Mouse (Mus musculus): ENCODE data around the gene Stxbp3. TPM values are rescaled to one million over a fixed set of nuclear protein-coding genes. Genes with fewer than 3 reads are reported as not detected.

Gene Stxbp3
- polyA plus RNA-seq, 1 experiment from 2014 or later, result 32.1 TPM

DNA sequence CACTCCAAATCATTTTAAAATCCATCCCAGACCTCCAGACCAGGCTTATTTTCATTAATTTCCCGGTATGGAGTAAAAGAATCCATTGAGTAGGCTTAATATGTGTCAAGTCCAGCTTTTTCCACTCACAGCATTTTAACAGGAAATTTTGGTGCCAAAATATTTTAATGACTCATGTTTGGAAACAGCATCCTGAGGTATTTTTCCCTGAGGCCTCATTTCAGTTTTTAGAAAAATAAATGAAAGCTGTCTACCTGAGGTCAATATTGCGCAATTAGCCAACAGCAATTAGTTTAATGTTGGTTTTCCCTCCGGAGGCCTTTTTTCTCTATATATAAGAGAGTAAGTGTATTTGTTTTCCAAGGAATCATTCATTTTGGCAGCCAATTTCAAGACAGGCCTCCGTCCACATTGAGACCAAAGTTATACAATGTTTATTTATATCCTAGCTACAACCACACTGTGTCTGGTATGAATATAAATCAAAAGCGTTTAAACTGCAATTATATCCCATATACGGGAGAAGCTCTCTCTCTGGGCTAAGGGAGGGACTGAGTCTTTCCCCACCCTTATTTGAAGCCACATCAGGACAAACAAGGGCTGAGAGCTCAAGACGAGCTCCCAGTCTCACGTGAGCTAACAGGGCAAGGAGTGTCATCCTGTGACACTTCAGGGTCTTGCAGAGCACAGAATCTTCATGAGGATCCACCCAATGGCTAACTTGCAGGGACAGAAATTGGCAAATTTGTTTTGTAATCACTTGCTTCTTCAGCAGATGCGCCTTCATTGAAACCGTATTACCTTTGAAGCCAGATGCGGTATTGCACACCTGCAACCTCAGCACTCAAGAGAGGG is 80.5 kb downstream of the Stxbp3 start:
- ATAC-seq (ENCODE audit: low FRiP score, low TSS enrichment), result peak; percentile 74; the same call in 1 of the 2 replicates
- no peak overlapping the region for H3K4me3 ChIP-seq (ENCODE audit: low read length)
- no peaks in the 10 kb centered on the region for H3K27me3 ChIP-seq (ENCODE audit: control insufficient read depth, insufficient read depth, low read length)
- no peak overlapping the region for H3K4me2 ChIP-seq (replicated peaks; ENCODE audit: low read depth, low read length)
- H3K9ac ChIP-seq (ENCODE audit: low read depth, low read length), result no peak overlapping the region
- H3K27ac ChIP-seq (ENCODE audit: low read depth, low read length), result no peak overlapping the region
- WGBS, result 61% methylated on average over 11 of the region's 11 CpGs
- H3K9me3 ChIP-seq (ENCODE audit: control insufficient read depth, low read length), result no peaks in the 10 kb centered on the region
- H3K4me1 ChIP-seq (ENCODE audit: control insufficient read depth, insufficient read depth, low read length), result 0 out of 2 replicates have a peak, but pooled peaks cover 2% of the 10 kb centered on the region
- H3K36me3 ChIP-seq (ENCODE audit: control insufficient read depth, insufficient read depth, low read length), result no peaks in the 10 kb centered on the region

DNA sequence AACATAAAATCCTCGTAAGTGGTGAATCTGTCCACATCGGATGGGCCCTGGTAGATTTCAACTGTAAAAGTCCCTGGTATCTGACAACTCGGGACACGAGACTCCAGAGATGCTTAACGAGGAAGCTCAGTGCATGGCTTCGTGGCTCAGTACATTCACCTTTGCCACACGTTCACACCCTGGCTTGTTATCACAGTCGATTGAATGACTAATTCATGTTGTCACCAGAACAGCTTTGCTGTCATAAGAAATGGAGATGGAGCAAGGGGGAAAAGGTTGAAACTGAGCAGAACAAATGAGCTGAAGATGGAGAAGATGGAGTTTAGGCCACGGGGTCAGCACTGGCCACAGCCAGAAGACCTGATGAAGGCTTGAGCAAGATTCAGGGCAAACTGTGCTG is 82.8 kb downstream of the Stxbp3 start:
- 70% methylated on average over 9 of the region's 9 CpGs for WGBS

DNA sequence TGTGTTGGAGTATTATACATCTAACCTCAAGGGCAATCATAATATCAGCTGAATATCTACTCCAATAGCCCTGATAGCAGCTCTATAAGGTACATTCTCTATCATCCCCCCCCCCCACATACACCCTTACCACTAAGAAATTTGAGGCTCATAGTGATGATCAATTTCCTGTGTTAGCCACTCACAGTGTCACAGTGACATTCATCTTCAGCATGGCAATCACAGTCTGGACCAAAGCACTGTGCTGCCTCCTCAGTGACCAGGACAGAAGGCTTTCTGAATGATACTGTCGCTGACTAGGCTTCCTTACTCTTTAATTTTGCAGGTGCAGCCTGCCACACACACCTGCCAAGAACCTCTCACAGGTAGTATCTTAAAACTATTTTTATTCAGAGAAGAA is 84.2 kb downstream of the Stxbp3 start:
- H3K4me3 ChIP-seq (ENCODE audit: low read length), result no peak overlapping the region
- no peak overlapping the region for H3K4me2 ChIP-seq (replicated peaks; ENCODE audit: low read depth, low read length)
- WGBS, result 74% methylated on average over 1 of the region's 1 CpGs
- H3K27ac ChIP-seq (ENCODE audit: low read depth, low read length), result no peak overlapping the region
- H3K9ac ChIP-seq (ENCODE audit: low read depth, low read length), result no peak overlapping the region
- H3K9me3 ChIP-seq (ENCODE audit: control insufficient read depth, low read length), result no peaks in the 10 kb centered on the region
- H3K4me1 ChIP-seq (ENCODE audit: control insufficient read depth, insufficient read depth, low read length), result no peaks in the 10 kb centered on the region
- no peak for ATAC-seq (ENCODE audit: low FRiP score, low TSS enrichment)
- no peaks in the 10 kb centered on the region for H3K27me3 ChIP-seq (ENCODE audit: control insufficient read depth, insufficient read depth, low read length)
- H3K36me3 ChIP-seq (ENCODE audit: control insufficient read depth, insufficient read depth, low read length), result no peaks in the 10 kb centered on the region

More for the DNA sequence above, 82.8 kb downstream of the Stxbp3 start:
- no peak for ATAC-seq (ENCODE audit: low FRiP score, low TSS enrichment)
- H3K9ac ChIP-seq (ENCODE audit: low read depth, low read length), result no peak overlapping the region
- H3K4me2 ChIP-seq (replicated peaks; ENCODE audit: low read depth, low read length), result no peak overlapping the region
- H3K36me3 ChIP-seq (ENCODE audit: control insufficient read depth, insufficient read depth, low read length), result no peaks in the 10 kb centered on the region
- no peak overlapping the region for H3K27ac ChIP-seq (ENCODE audit: low read depth, low read length)
- H3K4me3 ChIP-seq (ENCODE audit: low read length), result no peak overlapping the region
- H3K9me3 ChIP-seq (ENCODE audit: control insufficient read depth, low read length), result no peaks in the 10 kb centered on the region
- H3K27me3 ChIP-seq (ENCODE audit: control insufficient read depth, insufficient read depth, low read length), result no peaks in the 10 kb centered on the region
- no peaks in the 10 kb centered on the region for H3K4me1 ChIP-seq (ENCODE audit: control insufficient read depth, insufficient read depth, low read length)

DNA sequence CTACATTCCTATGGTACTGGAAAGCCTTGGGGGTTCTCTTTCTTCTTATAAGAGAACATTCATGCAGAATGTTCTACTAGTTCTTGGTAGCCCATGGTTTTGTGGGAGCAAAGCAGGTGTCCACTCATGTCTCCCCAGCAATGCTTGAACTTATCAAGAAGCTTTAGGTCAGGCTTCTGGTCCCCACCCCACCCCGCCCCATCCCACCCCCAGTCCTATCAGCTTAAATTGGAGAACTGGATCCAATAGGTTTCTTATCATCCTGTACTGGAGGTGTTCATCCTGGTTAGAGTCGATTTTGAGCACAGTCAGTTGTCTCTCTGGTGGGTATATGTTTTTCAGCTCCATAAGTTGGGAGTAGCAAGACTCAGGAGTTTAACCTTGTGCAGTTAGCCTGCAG is 84.8 kb downstream of the Stxbp3 start:
- Histone ChIP-seq H3K36me3 (ENCODE audit: control insufficient read depth, insufficient read depth, low read length) (no peaks in the 10 kb centered on the region), H3K4me3 (ENCODE audit: low read length) (no peak overlapping the region), H3K9me3 (ENCODE audit: control insufficient read depth, low read length) (no peaks in the 10 kb centered on the region), H3K27me3 (ENCODE audit: control insufficient read depth, insufficient read depth, low read length) (no peaks in the 10 kb centered on the region), H3K9ac (ENCODE audit: low read depth, low read length) (no peak overlapping the region), H3K4me1 (ENCODE audit: control insufficient read depth, insufficient read depth, low read length) (no peaks in the 10 kb centered on the region), H3K4me2 (replicated peaks; ENCODE audit: low read depth, low read length) (no peak overlapping the region), H3K27ac (ENCODE audit: low read depth, low read length) (no peak overlapping the region)
- no peak for ATAC-seq (ENCODE audit: low FRiP score, low TSS enrichment)
- 89% methylated on average over 2 of the region's 2 CpGs for WGBS

DNA sequence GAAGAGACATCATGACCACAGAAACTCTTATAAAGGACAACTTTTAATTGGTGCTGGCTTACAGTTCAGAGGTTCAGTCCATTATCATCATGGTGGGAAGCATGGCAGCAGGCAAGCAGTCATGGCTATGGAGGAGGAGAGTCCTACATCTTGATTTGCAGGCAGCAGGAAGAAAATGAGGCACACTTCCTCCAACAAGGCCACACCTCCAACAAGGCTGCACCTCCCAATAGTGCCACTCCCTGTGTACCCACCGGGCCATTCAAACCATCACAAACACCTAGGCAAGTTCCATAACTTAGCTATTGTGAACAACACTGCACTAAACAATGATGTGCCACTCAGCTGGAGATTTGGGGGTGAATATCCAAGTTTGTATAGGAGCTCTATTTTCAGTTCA is 85.8 kb downstream of the Stxbp3 start:
- H3K36me3 ChIP-seq (ENCODE audit: control insufficient read depth, insufficient read depth, low read length), result no peaks in the 10 kb centered on the region
- no peak overlapping the region for H3K4me2 ChIP-seq (replicated peaks; ENCODE audit: low read depth, low read length)
- ATAC-seq (ENCODE audit: low FRiP score, low TSS enrichment), result no peak
- no peak overlapping the region for H3K9ac ChIP-seq (ENCODE audit: low read depth, low read length)
- H3K27me3 ChIP-seq (ENCODE audit: control insufficient read depth, insufficient read depth, low read length), result no peaks in the 10 kb centered on the region
- H3K9me3 ChIP-seq (ENCODE audit: control insufficient read depth, low read length), result no peaks in the 10 kb centered on the region
- no peak overlapping the region for H3K27ac ChIP-seq (ENCODE audit: low read depth, low read length)
- WGBS, result 93% methylated on average over 1 of the region's 1 CpGs
- H3K4me3 ChIP-seq (ENCODE audit: low read length), result no peak overlapping the region
- no peaks in the 10 kb centered on the region for H3K4me1 ChIP-seq (ENCODE audit: control insufficient read depth, insufficient read depth, low read length)

DNA sequence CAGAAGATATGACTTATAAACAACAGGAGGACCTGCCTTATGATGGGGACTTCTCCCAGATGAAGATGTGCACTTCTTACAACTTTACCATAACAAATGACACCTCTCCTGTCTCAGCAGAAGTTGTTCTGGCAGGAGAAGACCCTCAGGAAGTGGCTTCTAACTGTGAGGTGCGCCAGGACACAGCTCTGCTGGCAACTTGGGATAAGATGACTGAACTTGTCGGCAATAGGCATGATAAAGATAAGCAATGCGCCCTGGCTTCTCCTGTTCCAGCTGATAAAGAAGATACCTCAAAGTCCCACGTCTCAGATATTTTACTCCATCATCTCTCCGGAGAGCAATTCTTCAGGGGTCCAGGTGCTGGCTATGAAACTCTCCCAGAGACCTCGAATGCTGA is 88.6 kb downstream of the Stxbp3 start:
- Histone ChIP-seq H3K9me3 (ENCODE audit: control insufficient read depth, low read length) (no peaks in the 10 kb centered on the region), H3K27me3 (ENCODE audit: control insufficient read depth, insufficient read depth, low read length) (no peaks in the 10 kb centered on the region), H3K27ac (ENCODE audit: low read depth, low read length) (no peak overlapping the region), H3K4me2 (replicated peaks; ENCODE audit: low read depth, low read length) (no peak overlapping the region), H3K4me3 (ENCODE audit: low read length) (no peak overlapping the region), H3K4me1 (ENCODE audit: control insufficient read depth, insufficient read depth, low read length) (no peaks in the 10 kb centered on the region), H3K36me3 (ENCODE audit: control insufficient read depth, insufficient read depth, low read length) (no peaks in the 10 kb centered on the region), H3K9ac (ENCODE audit: low read depth, low read length) (no peak overlapping the region)
- 87% methylated on average over 6 of the region's 6 CpGs for WGBS
- no peak for ATAC-seq (ENCODE audit: low FRiP score, low TSS enrichment)

DNA sequence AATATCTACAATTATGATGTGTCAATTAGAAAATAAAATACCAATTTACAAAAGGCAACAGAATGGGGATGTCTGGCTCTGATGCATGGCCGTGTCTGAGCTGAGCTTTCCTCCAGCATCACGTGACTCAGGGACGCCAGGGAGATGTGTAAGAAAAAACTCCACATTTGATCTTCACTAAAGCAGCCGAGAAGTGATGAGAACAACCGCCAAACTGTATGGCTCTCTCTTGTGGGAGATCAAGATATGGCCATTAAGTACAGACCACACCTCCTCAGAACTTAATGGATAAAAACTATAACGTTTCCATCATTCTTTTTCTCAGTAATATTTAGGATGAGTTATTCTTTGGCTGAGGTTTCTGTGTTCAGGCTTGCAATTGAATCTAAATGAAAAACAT is 89.3 kb downstream of the Stxbp3 start:
- H3K27me3 ChIP-seq (ENCODE audit: control insufficient read depth, insufficient read depth, low read length), result no peaks in the 10 kb centered on the region
- no peak overlapping the region for H3K4me2 ChIP-seq (replicated peaks; ENCODE audit: low read depth, low read length)
- no peaks in the 10 kb centered on the region for H3K4me1 ChIP-seq (ENCODE audit: control insufficient read depth, insufficient read depth, low read length)
- H3K27ac ChIP-seq (ENCODE audit: low read depth, low read length), result no peak overlapping the region
- ATAC-seq (ENCODE audit: low FRiP score, low TSS enrichment), result no peak
- H3K9ac ChIP-seq (ENCODE audit: low read depth, low read length), result no peak overlapping the region
- H3K9me3 ChIP-seq (ENCODE audit: control insufficient read depth, low read length), result no peaks in the 10 kb centered on the region
- H3K36me3 ChIP-seq (ENCODE audit: control insufficient read depth, insufficient read depth, low read length), result no peaks in the 10 kb centered on the region
- 63% methylated on average over 6 of the region's 6 CpGs for WGBS
- no peak overlapping the region for H3K4me3 ChIP-seq (ENCODE audit: low read length)

DNA sequence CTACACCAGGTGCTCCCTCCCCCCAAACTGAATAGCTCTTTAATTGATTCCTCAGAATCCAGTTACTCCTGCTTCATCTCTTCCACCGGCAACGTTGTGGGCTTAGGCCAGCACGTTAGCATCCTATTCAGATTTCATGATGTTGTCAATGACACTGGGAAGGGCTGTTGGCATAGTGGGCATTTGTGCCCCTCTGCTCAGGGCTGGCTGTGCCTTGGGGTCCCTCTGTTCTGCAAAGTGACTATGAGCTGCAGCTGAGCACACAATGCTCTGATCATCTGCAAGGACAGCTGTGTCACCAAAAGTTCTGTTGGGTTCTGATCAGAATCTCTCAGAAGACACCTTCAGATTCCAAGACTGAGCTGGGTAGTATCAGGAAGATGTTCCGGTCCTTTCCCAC is 96.3 kb downstream of the Stxbp3 start:
- Histone ChIP-seq H3K27me3 (ENCODE audit: control insufficient read depth, insufficient read depth, low read length) (no peaks in the 10 kb centered on the region), H3K4me3 (ENCODE audit: low read length) (no peak overlapping the region), H3K4me2 (replicated peaks; ENCODE audit: low read depth, low read length) (no peak overlapping the region), H3K36me3 (ENCODE audit: control insufficient read depth, insufficient read depth, low read length) (no peaks in the 10 kb centered on the region), H3K4me1 (ENCODE audit: control insufficient read depth, insufficient read depth, low read length) (no peaks in the 10 kb centered on the region), H3K9me3 (ENCODE audit: control insufficient read depth, low read length) (no peaks in the 10 kb centered on the region), H3K27ac (ENCODE audit: low read depth, low read length) (no peak overlapping the region), H3K9ac (ENCODE audit: low read depth, low read length) (no peak overlapping the region)
- ATAC-seq (ENCODE audit: low FRiP score, low TSS enrichment), result no peak
- 77% methylated on average over 4 of the region's 4 CpGs for WGBS
